In genomic region chr1:71528808-71529648, GRCm38 (mm10) we compare ENCODE assay signal across 19 mouse cellular contexts. TPM values are rescaled to one million over a fixed set of nuclear protein-coding genes. Genes with fewer than 3 reads are reported as not detected.
DNase-seq lines count a peak whose midpoint lies in the region; ATAC-seq and TF ChIP-seq lines count a peak whose summit lies in the region.
"Had no signal": no experiment of that assay in that cellular context is flagged by ENCODE, and none has a peak within 500 bp of the region (broad histone marks: within the 10 kb centered on the region; RNA-seq: fewer than 3 reads in every experiment).

No protein-coding gene starts in this region.

- peak; percentile 50 for DNase-seq in heart, adult 11 months
- DNase-seq in heart, postnatal 36 days, result no peak
- peak; percentile 7 for DNase-seq in adipocyte (ENCODE audit: low spot score)
- peak; percentile 18 for DNase-seq in brain, embryonic 14.5 days (ENCODE audit: low read depth)
- no peak for DNase-seq in right cerebral cortex, adult 2 months (ENCODE audit: low spot score in 2 of 2)
- no peak for DNase-seq in thymus, postnatal 14 days
- DNase-seq: adrenal gland, postnatal 10 days; cerebellum, adult 2 months; cerebellum, postnatal 36 days; gastrocnemius, postnatal 14 days had no signal

- 57% methylated on average over 18 of the region's 18 CpGs for WGBS in limb, embryonic 13.5 days
- WGBS in forebrain, embryonic 16.5 days, result 78% methylated on average over 18 of the region's 18 CpGs

- H3K9ac ChIP-seq in limb, embryonic 13.5 days, result no peak overlapping the region
- H3K9ac ChIP-seq in forebrain, embryonic 16.5 days (replicated peaks; ENCODE audit: low read depth, low read length), result no peak overlapping the region
- H3K9ac ChIP-seq: embryonic facial prominence, embryonic 12.5 days; heart, embryonic 12.5 days; hindbrain, embryonic 15.5 days had no signal

- no peaks in the 10 kb centered on the region for H3K36me3 ChIP-seq in limb, embryonic 13.5 days
- H3K36me3 ChIP-seq in forebrain, embryonic 16.5 days (ENCODE audit: control insufficient read depth, insufficient read depth), result no peaks in the 10 kb centered on the region
- H3K36me3 ChIP-seq: embryonic facial prominence, embryonic 12.5 days; forebrain, embryonic 10.5 days; heart, embryonic 12.5 days; hindbrain, embryonic 15.5 days had no signal

- H3K27me3 ChIP-seq in limb, embryonic 13.5 days, result no peaks in the 10 kb centered on the region
- H3K27me3 ChIP-seq in forebrain, embryonic 16.5 days (replicated peaks; ENCODE audit: control insufficient read depth, insufficient read depth, low read length), result no peaks in the 10 kb centered on the region
- H3K27me3 ChIP-seq: embryonic facial prominence, embryonic 12.5 days; heart, embryonic 12.5 days; hindbrain, embryonic 15.5 days had no signal

- H3K9me3 ChIP-seq in limb, embryonic 13.5 days, result no peaks in the 10 kb centered on the region
- H3K9me3 ChIP-seq in forebrain, embryonic 16.5 days (ENCODE audit: control insufficient read depth, low read length), result no peaks in the 10 kb centered on the region
- H3K9me3 ChIP-seq: embryonic facial prominence, embryonic 12.5 days; forebrain, embryonic 10.5 days; heart, embryonic 12.5 days; hindbrain, embryonic 15.5 days had no signal

- peaks cover 12% of the 10 kb centered on the region for H3K4me1 ChIP-seq in limb, embryonic 13.5 days
- no peaks in the 10 kb centered on the region for H3K4me1 ChIP-seq in forebrain, embryonic 16.5 days (replicated peaks; ENCODE audit: control insufficient read depth, insufficient read depth, low read length)
- H3K4me1 ChIP-seq: embryonic facial prominence, embryonic 12.5 days; forebrain, embryonic 10.5 days; heart, embryonic 12.5 days; hindbrain, embryonic 15.5 days had no signal

- TF ChIP-seq CTCF in brain, embryonic 14.5 days (IDR thresholded peaks at IDR 0.05; ENCODE audit: borderline replicate concordance, extremely low read depth, insufficient read depth, insufficient read length), result no peak

- intact Hi-C loops in heart, postnatal 36 days (cut with DNase I), result no loop called here

- no peak for TF ChIP-seq POLR2A in brain, embryonic 14.5 days (IDR thresholded peaks at IDR 0.05; ENCODE audit: borderline replicate concordance, extremely low read depth, insufficient read depth, insufficient read length, poor library complexity, severe bottlenecking)

- no peak overlapping the region for H3K27ac ChIP-seq in limb, embryonic 13.5 days
- no peak overlapping the region for H3K27ac ChIP-seq in forebrain, embryonic 16.5 days (ENCODE audit: low read length)
- H3K27ac ChIP-seq: embryonic facial prominence, embryonic 12.5 days; forebrain, embryonic 10.5 days; hindbrain, embryonic 15.5 days had no signal

- no peak overlapping the region; the same call in 1 of the 2 replicates for H3K4me2 ChIP-seq in limb, embryonic 13.5 days (replicated peaks)
- H3K4me2 ChIP-seq in forebrain, embryonic 16.5 days (ENCODE audit: low read length), result no peak overlapping the region
- H3K4me2 ChIP-seq: embryonic facial prominence, embryonic 12.5 days; heart, embryonic 12.5 days; hindbrain, embryonic 15.5 days had no signal

- peak; percentile 78 for ATAC-seq in limb, embryonic 13.5 days (ENCODE audit: low FRiP score, low read depth)
- no peak for ATAC-seq in forebrain, embryonic 16.5 days
- ATAC-seq: forebrain, embryonic 14.5 days; intestine, embryonic 16.5 days had no signal

- no peak overlapping the region for H3K4me3 ChIP-seq in limb, embryonic 13.5 days
- no peak overlapping the region for H3K4me3 ChIP-seq in forebrain, embryonic 16.5 days (replicated peaks; ENCODE audit: low read length)
- H3K4me3 ChIP-seq: embryonic facial prominence, embryonic 12.5 days; erythroblast, embryonic 14.5 days; forebrain, embryonic 10.5 days; heart, embryonic 12.5 days; hindbrain, embryonic 15.5 days had no signal

RNA-seq across cellular contexts. Expression of gene Atic, which starts 27.9 kb away (rescaled TPM):
- 10 to 100 TPM; 20.8 to 24.0 TPM for total RNA-seq in heart, postnatal 36 days (2021)
- polyA plus RNA-seq in brain, embryonic 14.5 days (2012; rRNA removed), result 40.8 and 41.2 TPM in 2 replicates
- polyA plus RNA-seq in limb, embryonic 13.5 days (2015; fragmentation: Nextera tagmentation; extraction: Ambion mirVana), result 71.4 and 73.8 TPM in 2 replicates
- 35.8 and 37.3 TPM in 2 replicates for polyA plus RNA-seq in forebrain, embryonic 16.5 days (2015; fragmentation: Nextera tagmentation; extraction: Ambion mirVana)

Comparison
In these comparisons a context has a peak if more than half of its experiments do, and no peak if none do; other contexts are left out.
1. DNase-seq: peak in heart, adult 11 months (single experiment), adipocyte (single experiment) and brain, embryonic 14.5 days (single experiment); none in heart, postnatal 36 days (0 of 2), right cerebral cortex, adult 2 months (0 of 2) and thymus, postnatal 14 days (single experiment).